Mouse (Mus musculus) urinary bladder, postnatal 14 days (tissue): ENCODE results near the gene Tmem260.

Source experiments
- DNase-seq: peaks from one replicate; pipeline ENCODE4 v3.0.0; 2021; ENCODE audit warnings: low spot score

Gene Tmem260

DNA sequence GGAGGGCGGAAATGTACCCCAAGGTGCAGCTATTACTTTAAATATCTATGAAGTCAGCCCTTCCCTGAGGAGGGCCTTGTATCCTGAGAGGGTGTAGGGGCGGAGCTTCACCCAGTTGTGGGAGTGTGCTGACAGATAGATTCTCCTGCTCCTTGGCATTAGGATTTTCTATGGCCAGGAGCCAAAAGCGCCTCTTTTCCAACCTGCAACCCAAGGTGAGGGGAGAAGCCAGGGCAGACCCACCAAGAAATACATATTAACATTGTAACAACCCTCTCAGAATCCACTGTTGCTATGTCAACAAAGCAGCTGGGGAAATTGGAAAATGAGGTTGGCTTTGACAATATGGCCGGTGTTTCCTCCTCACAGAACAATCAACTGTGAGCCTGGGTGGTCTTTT is 107.3 kb downstream of the Tmem260 start:
- no peak for DNase-seq

DNA sequence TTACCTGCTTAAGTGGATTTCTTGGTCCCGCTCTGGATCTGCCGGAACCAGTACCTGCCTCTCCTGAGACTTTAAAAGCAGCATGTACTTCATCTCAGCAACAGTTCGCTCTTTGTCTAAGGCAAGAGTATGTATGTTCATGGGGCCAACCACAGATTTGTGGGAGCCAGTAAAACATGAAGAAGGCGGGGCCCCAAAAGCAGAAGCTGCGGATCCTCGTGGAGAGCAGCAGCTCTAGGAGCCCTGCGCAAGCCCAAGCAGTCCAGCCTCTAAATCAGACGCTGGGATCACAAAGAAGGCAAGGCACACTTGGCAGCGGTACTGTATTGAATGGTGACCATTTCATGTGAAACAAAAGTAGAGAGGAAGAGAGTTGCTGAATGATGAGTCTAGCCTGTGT is 107.8 kb downstream of the Tmem260 start:
- no peak for DNase-seq

DNA sequence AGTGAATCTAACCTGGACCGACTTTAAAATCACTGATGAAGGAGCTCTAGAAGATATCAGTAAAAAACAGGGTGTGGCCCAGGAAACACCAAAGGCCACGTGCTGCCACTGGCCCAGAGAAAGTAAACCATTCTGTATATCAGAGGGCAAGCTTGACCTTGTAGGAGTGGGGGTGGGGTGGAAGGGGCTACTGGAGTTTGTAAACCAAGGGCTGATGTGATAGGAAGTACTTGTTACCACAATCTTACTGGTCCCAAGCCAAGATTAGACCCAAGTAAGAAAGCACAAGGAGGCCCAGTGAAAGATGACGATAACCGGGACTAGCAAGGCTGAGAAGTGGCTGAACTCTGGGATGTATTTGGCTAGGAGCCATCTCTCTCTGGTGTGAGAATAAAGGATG is 113.1 kb downstream of the Tmem260 start:
- DNase-seq, result no peak

DNA sequence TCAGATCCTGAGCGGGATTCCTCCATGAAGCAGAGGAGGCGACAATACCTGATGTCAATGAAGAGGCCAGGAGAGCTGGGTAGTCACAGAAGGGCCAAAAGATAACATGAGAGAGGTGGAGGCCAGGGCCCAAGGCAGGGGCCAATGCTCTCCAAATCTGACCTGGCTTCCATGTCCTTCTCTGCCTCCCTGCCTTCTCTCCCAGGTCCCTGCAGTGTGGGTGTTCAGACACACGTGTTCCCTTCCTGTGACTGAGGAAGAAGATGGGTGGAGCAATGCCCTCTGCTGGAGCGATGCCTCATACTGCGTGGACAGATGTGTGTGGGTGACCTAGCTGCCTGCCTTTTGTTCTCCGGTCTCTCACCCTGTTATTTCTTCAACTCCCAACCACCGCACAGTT is 113.8 kb downstream of the Tmem260 start:
- DNase-seq, result no peak

DNA sequence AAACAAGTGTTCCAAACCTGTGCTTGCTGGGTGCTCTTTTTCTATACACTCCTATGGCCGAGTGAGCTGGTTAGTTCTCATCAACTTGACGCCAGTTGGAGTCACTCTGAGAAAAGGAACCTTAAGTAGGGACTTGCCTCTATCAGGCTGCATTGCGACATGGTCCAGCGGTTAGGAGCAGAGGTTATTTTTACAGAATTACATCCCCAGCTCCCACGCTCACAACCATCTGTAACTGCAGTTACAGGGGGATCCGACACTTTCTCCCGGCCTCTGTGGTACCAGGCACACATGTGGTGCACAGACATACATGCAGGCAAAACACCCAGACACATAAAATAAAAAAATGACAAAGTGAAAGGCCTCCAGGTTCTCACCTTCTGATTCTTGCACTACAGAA is 120.7 kb downstream of the Tmem260 start:
- no peak for DNase-seq
